Mouse (Mus musculus): ENCODE data around the gene Kif14.

DNA sequence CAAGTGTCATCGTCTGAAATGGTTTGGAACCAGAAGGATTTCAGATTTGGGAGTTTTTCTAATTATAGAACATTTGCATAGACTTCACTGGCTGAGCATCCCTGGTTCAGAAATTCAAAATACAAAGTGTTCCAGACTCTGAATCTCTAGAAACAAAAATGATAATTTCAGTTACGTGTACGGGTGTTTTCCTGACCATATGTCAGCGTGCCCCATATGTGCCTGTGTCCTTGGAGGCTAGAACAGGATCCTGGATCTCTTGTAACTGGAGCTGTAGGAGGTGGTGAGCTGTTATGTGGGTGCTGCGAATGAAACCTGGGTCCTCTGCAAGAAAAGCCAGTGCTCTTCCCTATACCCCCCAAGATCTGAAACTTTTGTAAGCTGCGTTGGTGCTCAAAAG lies 47.8 kb upstream of the Kif14 start:
- TF ChIP-seq CTCF (IDR thresholded peaks at IDR 0.05; ENCODE audit: extremely low read depth, insufficient read length, insufficient replicate concordance, low read depth, low read length) (no peak), POLR2A (IDR thresholded peaks at IDR 0.05; ENCODE audit: low read depth, low read length) (no peak)

Data from small intestine, adult 2 months (tissue).